Mouse (Mus musculus) kidney, postnatal 4 days (tissue): ENCODE measurements around the gene Gm29735.
"Not testable (repeated sequence)": the region's sequence is repeated elsewhere in the genome, so short reads cannot be mapped to it uniquely, and the experiment has no call there.

ENCODE experiments used
- DNase-seq, 2 experiments: peaks; one replicate each; pipeline ENCODE4 v3.0.0; 2021; ENCODE audit warnings: mixed read lengths in 2 of 2

Gm29735 gene

DNA sequence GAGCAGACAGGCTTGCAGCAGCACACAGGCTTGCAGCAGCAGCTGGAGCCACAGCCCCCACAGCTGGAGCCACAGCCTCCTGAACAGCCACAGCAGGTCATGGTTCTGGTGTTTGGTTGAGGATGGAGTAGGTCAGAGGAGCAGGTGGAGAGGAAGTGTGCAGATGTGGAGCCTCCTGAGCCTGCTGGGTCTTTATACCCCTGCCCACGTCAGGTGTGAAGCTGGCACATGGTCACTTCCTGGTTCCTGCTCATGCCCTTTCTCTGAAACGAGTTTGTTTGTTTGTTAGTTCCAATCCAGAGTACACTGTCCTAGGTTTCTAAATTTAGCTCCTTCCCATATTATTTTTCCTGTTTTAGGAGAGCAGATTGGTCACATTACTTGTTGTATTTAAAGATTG is at the start of gene Gm29735:
Gene Gm29735 (minus strand): TSS at position 101 of the 400 bp plus-strand sequence.
- DNase-seq, result not testable (repeated sequence)

DNA sequence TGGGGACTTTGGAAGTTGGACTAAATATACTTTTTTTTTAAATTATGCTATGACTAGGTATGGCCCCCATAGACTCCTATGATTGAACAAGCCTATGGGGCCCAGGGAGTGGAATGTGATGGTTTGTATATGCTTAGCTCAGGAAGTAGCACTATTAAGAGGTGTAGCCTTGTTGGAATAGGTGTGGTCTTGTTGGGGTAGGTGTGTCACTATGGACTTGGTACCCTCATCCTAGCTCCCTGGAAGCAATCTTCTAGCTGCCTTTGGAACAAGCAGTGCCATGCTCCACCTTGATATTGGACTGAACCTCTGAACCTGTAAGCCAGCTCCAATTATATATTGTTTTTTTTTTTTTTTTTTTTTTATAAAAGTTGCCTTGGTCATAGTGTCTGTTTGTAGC is 48.6 kb upstream of the Gm29735 start:
- no peak for DNase-seq

DNA sequence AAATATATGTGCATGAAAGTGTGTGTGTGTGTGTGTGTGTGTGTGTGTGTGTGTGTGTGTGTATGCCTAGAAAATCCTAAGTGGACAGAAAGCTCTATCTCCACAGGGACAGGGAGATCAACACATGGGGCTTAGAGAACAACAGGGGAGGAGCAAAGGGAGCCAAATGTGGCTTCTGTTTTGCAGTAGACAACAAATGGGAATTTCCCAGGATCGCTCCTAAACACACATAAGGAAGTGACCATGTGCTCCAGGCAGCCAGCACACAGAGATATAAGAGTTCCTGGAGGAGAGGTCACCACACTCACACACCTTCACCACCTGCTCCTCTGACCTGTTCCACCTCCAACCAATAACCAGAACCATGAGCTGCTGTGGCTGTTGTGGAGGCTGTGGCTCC is 44.2 kb upstream of the Gm29735 start, which contains the start of gene Krtap5-3:
Gene Krtap5-3 (plus strand): TSS at position 301 of the 400 bp plus-strand sequence.
- DNase-seq, result no peak

DNA sequence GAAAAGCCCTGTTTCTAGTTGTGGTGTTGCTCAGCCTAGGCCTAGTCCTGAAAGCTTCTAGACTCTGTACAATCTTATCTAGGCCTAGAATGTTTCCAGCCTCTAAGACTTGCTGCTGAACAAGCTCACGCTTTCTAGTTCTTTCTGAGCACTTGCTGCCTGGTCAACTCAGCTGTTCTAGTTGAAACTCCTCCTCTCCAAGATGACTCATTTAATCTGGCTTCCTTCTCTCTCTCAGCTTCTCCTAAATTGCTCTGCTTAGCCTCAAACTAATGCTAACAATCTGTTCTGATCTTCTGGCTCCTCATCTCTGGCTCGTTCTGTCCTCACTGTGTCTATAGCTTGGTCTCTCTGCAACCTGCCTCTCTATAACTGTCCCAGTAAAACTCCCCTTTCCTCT is 41.8 kb upstream of the Gm29735 start:
- DNase-seq, result no peak

- no peak for DNase-seq
Measured at GRCm38 (mm10) chr7:142190289-142190688, 33.4 kb upstream of the Gm29735 start, which contains the start of gene Gm10153. Gene Gm10153, minus strand, starts transcription at chr7:142190389.

DNA sequence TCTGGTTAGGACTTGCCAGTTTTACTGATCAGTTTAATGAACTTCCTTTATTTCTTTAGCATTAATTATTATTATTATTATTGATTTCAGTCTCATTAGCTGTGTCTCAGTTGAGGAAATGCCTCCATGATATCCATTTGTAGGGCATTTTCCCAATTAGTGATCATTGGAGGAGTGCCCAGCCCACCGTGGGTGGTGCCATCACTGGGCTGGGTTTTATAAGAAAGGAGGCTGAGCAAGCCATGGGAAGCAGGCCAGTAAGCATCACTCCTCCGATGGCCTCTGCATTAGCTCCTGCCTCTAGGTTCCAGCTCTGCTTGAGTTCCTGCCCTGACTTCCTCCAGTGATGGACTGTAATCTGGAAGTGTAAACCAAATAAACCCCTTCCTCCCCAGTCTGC is 31.2 kb upstream of the Gm29735 start:
- no peak for DNase-seq

GRCm38 (mm10) chr7:142181021-142181420 is 24.1 kb upstream of the Gm29735 start:
- DNase-seq, result no peak

DNA sequence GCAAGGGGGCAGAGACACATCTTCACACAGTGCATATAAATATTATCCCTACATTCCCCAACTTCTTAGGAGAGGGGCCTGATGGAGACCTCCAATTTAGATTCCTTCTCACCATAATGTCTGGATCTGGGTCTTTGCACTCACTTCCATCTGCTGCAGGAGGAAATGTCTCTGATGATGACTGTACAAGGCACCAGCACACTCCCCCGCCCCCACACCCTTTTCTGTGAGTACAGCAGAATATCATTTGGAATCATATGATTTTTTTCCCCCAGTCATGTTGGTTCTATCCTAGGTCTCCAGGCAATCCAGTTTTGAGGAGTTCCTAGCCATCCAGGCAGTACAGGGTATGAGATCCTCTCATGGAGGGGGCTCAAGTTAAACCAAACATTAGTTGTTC is 21.8 kb upstream of the Gm29735 start:
- no peak for DNase-seq

DNA sequence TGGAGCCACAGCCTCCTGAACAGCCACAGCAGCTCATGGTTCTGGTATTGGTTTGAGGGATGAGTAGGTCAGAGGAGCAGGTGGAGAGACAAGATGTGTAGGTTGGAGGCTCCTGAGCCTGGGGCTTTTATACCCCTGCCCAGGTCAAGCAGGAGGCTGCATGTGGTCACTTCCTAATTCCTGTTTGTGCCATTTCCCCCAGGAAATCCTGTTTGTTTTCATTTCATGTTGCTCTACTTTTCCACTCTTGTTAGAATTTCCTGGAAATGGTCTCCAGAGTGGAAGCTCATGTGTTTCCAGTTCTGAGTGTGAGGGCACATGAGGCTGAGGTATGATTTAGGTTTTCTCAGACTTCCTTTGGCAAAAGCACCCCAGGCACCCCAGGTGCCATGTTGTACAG is 19.0 kb upstream of the Gm29735 start, which contains the start of gene Krtap5-2:
Gene Krtap5-2 (minus strand): TSS at position 101 of the 400 bp plus-strand sequence.
- not testable (repeated sequence) for DNase-seq

DNA sequence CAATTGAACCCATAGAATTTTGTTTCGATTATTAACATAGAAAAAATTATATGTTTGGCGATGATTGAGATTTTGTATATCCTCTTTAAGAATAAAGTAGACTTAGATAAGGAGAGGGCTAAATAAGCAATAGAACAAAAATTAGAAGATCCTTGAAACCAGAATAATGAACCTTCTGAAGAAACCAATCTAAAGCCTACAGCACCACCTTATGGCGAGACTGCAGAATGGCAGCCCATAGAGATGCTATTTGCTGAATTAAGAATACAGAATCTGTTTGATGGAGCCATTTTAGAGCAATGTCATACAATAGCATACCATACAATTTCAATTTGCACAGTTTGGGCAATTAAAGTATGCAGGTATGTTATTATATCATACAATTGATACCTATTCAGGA is 12.9 kb upstream of the Gm29735 start:
- DNase-seq, result no peak

GRCm38 (mm10) chr7:142165639-142166038 is 8.7 kb upstream of the Gm29735 start, which contains the start of gene Gm4553:
Gene Gm4553, minus strand, starts transcription at chr7:142165739.
- not testable (repeated sequence) for DNase-seq

DNA sequence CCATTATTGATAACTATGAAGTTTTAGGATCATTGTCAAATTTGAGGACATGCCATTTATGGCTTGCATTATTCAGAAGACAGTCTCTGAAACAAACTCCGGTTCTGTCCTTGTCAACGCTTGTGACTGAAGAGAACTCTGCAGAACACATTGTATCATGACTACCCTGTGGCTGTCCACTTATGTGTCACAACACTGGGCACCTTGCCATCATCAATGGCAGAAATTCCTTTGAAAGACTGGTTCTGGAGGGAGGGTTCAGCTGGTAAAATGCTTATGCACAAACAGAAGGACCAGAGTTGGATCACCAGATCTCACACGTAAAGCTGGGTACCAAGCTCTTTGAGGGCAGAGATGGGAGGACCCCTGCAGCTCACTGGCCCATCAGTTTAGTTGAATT is 2.5 kb upstream of the Gm29735 start:
- no peak for DNase-seq

DNA sequence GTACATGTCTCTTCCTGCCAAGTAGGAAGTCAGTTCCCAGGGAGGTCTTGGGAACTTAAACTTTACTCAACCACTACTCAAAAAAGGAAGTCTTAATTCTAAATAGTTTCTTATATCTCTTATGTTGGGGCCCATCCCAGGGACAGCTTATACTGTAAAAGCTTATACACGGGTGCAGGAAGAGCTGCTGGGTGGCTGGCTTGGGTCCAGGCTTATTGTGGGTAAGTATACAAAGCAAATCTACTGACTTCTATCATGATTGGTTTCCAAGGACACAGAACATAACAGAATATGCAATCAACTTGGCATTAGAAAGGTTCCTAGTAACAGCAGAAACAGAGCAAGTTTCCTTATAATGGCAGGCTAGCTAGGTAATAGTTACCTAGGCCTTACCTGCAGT is 1.6 kb downstream of the Gm29735 start:
- DNase-seq, result no peak

DNA sequence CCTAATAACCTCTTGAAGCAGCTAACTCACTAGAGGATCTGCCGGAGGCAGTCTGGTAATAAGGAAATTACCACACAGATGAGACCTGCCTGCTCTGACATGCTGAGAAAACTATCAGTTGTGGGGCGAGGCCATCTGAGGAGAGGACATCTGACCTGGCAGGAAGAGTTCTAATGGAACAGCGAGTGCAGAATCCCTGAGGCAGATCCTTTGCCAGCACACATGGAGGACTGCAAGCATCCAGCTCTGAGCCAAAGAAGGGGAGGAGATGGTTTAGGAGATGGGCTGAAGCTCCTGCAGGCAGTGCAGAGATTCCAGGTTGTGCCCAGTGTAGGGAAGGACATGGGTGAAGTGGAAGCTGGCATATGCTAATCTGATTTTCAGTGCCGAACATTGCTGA is 4.7 kb downstream of the Gm29735 start:
- no peak for DNase-seq

- no peak for DNase-seq
Measured at GRCm38 (mm10) chr7:142148633-142149032, 8.3 kb downstream of the Gm29735 start.

DNA sequence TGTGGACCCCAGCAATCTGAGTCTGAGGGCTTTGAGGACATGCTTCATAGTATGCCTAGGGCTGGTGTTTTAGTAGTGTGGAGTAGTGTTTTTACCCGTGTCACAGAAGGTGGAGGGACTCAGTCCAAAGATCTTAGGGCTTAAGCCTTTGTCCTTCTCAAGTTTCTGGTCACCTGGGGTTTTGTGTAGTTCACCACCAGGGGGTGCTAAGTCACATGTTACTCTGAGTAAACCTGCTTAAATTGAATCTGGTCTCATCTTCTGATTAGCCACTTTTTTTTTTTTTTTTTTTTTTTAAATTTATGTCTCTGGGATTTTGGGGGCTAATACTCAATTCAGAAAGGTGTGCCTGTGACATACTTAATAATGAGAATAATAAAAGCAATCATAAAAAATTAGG is 10.9 kb downstream of the Gm29735 start:
- peak; percentile 60 to 72 for DNase-seq

DNA sequence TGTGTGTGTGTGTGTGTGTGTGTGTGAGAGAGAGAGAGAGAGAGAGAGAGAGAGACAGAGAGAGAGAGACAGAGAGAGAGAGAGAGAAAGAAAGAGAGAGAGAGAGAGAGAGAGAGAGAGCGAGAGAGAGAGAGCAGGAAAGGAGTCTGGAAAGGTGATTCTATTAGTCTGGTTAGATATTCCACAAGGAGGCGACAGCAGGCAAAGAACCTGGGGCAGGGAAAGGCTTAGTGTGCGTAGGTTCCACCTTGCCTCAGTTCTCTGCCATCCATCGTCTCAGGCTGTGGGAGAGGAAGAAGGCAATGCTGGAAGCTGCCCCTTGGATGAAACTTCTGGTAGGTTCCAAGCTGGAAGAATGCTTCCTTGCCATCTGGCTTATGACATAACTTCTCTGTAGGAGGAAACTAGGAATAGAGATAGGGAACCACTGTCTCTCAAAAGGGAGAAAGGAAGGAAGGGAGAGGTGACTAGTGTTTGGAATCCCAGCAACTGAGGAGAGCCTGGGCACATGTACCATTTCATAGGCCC is 11.4 kb downstream of the Gm29735 start:
- no peak for DNase-seq

- no peak for DNase-seq
Measured at GRCm38 (mm10) chr7:142144507-142144906, 12.4 kb downstream of the Gm29735 start, which contains the start of gene Gm45337. Gene Gm45337, minus strand, starts transcription at chr7:142144607.

GRCm38 (mm10) chr7:142143506-142144010 is 13.4 kb downstream of the Gm29735 start:
- not testable (repeated sequence) for DNase-seq

DNA sequence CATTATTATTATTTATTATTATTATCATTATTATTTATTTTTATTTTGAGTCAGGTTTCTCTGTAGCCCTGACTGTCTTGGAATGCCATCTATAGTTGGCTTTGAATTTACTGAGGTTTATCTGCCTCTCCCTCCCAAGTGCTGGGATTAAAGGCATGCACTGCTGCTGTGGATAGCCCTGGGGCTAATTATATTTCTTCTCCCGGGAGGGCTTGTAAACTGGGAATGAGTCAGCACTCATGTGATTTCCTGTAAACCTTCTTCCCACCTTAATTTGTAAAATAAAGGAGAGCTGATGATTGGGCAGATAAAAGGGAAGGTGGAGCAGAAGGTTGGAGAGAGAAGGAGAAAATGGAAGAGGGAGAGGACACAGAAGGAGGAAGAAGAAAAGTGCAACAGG is 16.2 kb downstream of the Gm29735 start:
- DNase-seq, result no peak

GRCm38 (mm10) chr7:142135934-142136333 is 21.0 kb downstream of the Gm29735 start, which contains the start of gene Gm39115:
Gene Gm39115, minus strand, starts transcription at chr7:142136034.
- not testable (repeated sequence) for DNase-seq

DNA sequence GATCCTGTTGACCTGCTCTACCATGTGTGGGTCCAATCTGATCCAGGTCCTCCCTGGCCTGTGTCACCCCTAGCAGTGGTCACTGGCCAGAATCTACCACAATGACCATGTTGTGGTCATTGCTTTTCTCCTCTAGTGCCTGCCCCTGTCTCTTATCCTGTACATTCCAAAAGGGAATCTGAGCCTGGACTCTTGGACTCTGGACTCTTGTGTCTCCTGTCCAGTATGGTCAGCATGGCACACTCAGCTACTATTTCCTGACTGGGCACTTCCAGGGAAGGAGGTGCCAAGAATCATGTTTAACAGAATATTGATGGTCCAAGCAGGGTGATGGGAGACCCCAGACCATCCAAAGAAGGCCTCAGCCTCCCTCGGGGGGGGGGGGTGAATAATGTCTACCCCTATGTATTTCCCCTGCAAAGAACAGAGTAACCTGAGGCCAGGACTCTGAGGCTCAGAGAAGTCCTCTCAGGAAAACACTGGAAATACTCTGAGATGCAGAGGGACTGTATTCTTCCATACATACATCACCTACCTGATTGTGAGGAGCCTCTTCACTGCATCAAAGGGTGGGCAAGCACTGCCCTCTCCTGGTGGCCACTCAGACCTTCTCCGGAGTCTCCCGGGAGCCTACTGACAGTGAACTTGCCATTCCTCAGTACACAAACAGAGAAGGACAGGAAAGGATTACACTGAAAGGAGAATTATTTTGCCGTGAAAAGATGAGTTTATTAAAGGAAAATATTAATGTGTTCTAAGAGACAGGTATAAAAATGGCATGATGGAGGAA is 22.5 kb downstream of the Gm29735 start:
- peak; percentile 35 to 50 for DNase-seq

- DNase-seq, result no peak
Measured at GRCm38 (mm10) chr7:142128843-142129242, 28.1 kb downstream of the Gm29735 start.

- DNase-seq, result not testable (repeated sequence)
Measured at GRCm38 (mm10) chr7:142120629-142121028, 36.3 kb downstream of the Gm29735 start, which contains the start of gene Gm45618. Gene Gm45618, minus strand, starts transcription at chr7:142120729.
